Mouse (Mus musculus): ENCODE measurements around the gene Tcl1b5. TPM values are rescaled to one million over a fixed set of nuclear protein-coding genes. Genes with fewer than 3 reads are reported as not detected.

The Tcl1b5 gene
- not detected in 2 replicates for polyA plus RNA-seq (2012)

DNA sequence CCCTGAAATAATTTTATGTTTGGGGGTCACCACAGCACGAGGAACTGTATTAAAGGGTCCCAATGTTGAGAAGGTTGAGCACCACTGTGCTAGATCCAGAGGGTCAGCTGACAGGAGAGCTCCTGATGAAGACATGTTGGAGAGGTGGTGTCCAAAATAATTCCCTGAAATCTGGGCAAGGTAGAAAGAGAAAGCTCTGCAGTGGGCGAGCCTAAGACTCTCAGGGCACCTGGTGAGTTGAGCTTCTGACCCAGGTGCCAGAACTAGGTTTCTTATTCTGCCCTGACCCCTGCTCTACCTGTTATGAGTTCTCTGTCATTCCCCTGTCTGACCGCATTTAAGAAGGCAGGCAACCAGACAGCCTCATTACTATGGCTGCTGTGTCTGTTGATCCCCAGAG, at the start of gene Tcl1b5:
Tcl1b5 (plus strand) TSS at position 301 of the 400 bp plus-strand sequence.

DNA sequence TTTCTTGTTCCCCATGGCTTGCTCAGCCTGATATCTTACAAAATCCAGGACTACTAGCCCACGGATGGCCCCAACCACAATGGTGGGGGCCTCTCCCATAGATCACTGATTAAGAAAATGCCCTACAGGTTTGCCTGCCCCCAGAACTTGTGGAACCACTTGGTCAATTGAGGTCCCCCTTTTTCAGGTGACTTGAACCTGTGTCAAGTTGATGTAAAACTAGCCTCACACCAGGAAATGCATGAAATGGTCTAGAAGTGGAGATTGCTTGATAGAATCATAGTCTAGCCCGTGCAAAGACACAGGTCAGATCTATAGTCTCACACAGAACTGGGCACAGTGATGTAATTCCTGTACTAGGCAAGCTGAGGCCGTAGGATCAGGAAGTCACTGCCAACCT, 30.4 kb upstream of the Tcl1b5 start, which contains the start of gene Tcl1b2:
Tcl1b2 (plus strand) TSS at position 301 of the 400 bp plus-strand sequence.

DNA sequence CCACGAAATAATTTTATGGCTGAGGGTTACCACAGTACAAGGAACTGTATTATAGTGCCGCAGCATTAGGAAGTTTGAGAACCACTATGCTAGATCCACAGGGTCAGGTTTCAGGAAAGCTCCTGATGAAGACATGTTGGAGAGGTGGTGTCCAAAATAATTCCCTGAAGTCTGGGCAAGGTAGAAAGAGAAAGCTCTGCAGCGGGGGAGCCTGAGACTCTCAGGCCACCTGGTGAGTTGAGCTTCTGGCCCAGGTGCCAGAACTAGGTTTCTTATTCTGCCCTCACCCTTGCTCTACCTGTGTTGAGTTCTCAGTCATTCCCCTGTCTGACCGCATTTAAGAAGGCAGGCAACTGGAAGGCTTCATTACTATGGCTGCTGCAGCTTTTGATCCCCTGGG, 16.8 kb upstream of the Tcl1b5 start, which contains the start of gene Tcl1b1:
Tcl1b1 (plus strand) TSS at position 301 of the 400 bp plus-strand sequence.

GRCm38 (mm10) chr12:105190743-105191142, 14.6 kb downstream of the Tcl1b5 start, which contains the start of gene Tcl1b3:
Gene Tcl1b3, plus strand, starts transcription at chr12:105191043.

GRCm38 (mm10) chr12:105201657-105202056, 25.5 kb downstream of the Tcl1b5 start, which contains the start of gene Tcl1b4:
Gene Tcl1b4, plus strand, starts transcription at chr12:105201957.

DNA sequence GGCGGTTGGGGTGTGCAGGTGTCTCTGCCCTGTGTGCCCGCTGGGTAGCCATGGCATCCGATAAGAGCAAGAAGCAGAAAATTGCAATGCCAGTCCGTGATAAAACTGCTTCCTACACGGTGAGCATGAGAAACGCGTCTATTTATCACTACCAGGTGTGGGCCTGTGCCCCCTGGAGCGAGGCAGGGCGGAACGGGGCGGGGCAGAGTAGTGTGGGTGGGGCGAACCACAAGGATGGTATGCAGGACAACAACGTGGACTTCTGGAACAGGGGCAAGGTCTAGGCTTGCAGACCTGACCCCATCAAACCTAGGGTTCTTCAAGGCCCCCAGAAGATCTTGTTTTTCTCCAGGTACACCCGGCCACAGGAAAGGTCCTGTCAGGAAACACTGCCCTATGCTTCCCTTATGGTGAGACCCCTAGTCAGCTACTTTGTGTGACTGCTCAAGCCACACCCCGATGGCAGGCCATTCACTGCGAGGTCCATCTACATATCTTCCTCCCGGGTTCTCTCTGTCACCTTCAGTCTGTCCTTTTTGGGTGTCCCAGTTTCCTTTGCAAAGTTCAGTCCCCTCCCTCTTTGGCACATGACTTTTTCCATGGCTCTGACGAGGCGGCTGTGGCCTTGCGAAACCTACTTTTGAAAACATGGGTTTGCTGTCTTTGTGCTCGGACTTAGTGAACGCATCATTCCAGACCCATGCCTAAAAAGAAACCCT, 46.6 kb downstream of the Tcl1b5 start, which contains the start of gene Tcl1:
Tcl1 (minus strand) TSS at position 193 of the 719 bp plus-strand sequence.

Other genes starting within 250 kb of the Tcl1b5 start
- 24.0 and 25.7 TPM in 2 replicates for gene Syne3, start 166.5 kb upstream of the Tcl1b5 start, polyA plus RNA-seq (2012)
- gene Glrx5, start 143.7 kb upstream of the Tcl1b5 start, polyA plus RNA-seq (2012), result 81.9 and 122 TPM in 2 replicates
- not detected in 2 replicates for gene Tcl1b2, start 30.3 kb upstream of the Tcl1b5 start, polyA plus RNA-seq (2012)
- gene Tcl1b1, start 16.7 kb upstream of the Tcl1b5 start, polyA plus RNA-seq (2012), result not detected in 2 replicates
- not detected in 2 replicates for gene Tcl1b3, start 14.7 kb downstream of the Tcl1b5 start, polyA plus RNA-seq (2012)
- gene Tcl1b4, start 25.6 kb downstream of the Tcl1b5 start, polyA plus RNA-seq (2012), result not detected in 2 replicates
- not detected in 2 replicates for gene Tcl1, start 46.4 kb downstream of the Tcl1b5 start, polyA plus RNA-seq (2012)
- gene Tunar, start 157.5 kb downstream of the Tcl1b5 start, polyA plus RNA-seq (2012), result not detected in 2 replicates

Measured in megakaryocyte-erythroid progenitor cell, adult 5 weeks (primary cell).